Mouse (Mus musculus) yolk sac, embryonic 10.5 days (tissue): ENCODE measurements around the gene Rpp21.

ENCODE experiments used
- DNase-seq: peaks from one replicate; pipeline ENCODE4 v3.0.0-alpha.2; 2017; ENCODE audit warnings: low spot score

Rpp21 gene

DNA sequence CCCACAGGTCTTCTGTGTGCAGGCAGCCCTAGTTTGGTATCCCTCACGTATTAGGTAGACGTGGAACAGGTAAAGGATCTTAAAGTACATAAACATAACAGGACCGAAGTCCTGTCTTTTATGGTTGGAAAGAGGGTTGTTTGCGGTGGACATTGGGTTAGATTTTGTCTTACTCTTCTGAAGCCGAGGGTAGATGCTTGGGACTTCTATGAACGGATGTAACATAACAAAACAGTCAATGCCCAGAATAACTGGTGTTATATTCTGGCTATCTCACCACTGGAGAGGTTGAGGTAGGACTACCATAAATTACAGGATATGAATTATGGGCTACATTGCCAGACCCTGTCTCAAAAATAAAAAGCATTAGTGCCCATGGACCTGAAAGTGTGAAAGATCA is at the start of gene Rpp21:
Gene Rpp21 (minus strand): TSS at position 101 of the 400 bp plus-strand sequence.
- no peak for DNase-seq

DNA sequence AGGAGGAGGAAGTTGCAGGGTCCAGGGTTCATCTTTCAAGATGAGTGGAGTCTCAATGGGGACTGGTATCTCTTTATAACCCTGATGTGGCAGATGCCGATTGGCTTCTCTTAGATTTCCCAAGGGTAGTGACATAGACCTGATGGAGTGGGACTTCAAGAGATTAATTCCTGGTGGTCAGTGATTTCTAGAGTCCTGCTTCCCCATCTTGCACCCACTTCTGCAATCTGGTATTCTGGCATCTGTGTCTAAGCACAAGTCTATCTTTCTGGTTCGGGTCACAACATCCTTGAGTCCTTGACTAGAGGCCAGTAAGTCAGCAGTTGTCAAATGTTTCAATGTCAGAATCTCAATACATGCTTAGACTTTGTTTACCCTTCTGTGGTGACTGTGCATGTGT is 28.5 kb upstream of the Rpp21 start, which contains the start of gene H2-M10.2:
Gene H2-M10.2 (minus strand): TSS at position 101 of the 400 bp plus-strand sequence.
- no peak for DNase-seq

DNA sequence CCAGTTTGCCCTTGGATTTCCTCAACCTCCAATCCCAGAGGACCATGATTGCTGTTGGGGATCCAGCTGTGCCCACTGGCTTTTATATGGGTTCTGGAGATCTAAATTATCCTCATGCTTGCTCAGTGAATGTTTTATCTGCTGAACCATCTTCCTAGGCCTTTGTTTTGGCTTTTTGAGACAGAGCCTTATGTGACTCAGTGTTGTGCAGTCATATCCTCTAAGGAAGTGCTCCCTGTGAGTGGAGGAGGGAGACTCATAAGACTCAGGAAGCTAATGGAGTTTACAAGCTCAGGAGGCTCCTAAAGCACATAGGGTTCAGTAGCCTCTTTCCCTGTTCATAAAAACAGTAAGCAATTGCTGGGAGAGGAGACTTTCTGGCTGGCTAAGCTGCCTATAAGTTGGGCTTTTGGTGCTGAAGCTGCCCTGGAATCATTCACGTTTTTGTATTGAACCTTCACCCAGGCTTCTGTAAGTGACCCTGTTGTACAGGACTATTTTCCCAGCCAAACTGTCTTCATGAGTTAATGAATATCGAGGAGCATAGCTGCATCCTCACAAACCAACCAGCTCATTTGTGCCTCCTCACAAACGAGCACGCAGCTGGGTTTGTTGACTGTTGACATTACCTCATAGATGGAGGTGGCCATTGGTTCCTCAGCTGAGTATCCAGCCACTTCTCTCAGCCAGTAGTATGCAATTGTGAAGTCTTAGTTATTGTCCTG is 23.8 kb upstream of the Rpp21 start:
- DNase-seq = no peak

DNA sequence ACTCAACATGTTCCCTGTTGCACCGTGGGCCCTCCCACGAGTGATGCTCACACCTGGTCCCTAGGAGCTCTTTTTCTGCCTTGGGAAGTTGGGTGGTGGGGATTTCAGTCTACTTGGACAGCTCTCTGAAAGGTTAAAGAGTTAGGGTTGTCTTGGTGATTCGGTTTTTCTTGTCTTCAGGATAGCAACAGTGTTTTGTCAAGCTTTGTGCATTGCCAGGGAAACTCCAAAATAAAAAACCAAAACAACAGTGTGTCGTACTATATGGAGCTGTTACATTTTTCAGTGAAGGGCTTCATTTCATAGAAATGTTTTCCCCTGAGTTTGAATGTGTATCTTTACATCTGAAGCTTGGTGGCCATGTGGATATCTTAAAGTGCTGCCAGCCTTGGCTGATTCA is 16.9 kb upstream of the Rpp21 start:
- no peak for DNase-seq

DNA sequence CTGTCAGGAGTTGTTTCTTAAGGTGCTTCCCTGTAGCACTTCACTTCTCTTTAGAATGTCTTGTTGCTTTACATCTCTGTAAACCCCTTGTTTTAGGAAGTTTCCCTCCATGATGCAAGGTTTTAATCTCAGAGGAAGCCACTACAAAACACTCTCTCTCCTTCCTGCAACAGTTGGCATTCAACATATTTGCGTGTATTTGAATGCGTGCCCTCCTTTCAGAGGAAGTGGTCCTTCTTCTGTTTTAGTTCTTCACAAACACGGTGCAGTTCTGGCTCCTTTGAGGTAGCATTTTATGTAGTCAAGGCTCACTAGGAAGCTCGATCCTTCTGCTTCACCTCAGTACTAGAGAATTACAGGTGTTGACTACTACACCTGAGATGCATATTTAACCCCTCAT is 15.9 kb upstream of the Rpp21 start:
- DNase-seq = no peak

DNA sequence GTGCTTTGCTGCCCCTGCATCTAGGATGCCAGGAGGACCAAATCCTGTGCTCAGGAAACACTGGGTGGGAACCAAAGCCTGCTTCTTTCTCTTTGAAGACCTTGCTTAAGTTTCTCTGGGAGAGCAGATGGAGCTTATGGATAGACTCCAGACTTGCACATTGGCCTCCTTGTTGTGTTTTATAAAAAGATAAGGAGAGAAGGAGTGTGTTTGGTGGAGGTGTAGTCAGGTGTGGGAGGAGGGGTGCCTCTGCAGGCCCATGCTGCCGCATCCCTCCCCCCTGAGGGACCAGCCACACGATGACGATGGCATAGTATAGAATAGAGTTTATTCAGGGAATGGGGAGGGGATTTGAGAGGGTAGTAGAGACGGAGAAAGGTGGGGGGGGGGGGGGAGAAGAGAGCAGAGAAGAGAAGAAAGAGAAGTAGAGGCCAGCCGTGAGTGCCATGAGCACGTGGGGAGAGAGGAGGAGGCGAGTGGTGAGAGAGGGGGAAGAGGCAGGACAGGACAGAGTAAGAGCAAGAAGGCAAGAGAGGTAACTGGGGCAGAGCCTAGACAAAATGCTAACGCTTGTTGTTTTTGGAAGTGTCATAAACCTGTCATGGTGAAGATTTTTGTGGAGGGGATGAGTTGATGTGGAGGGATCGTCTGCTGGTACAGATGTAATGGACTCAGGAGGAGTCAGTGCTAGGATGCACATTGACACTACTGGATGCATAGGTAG is 14.9 kb upstream of the Rpp21 start:
- no peak for DNase-seq

DNA sequence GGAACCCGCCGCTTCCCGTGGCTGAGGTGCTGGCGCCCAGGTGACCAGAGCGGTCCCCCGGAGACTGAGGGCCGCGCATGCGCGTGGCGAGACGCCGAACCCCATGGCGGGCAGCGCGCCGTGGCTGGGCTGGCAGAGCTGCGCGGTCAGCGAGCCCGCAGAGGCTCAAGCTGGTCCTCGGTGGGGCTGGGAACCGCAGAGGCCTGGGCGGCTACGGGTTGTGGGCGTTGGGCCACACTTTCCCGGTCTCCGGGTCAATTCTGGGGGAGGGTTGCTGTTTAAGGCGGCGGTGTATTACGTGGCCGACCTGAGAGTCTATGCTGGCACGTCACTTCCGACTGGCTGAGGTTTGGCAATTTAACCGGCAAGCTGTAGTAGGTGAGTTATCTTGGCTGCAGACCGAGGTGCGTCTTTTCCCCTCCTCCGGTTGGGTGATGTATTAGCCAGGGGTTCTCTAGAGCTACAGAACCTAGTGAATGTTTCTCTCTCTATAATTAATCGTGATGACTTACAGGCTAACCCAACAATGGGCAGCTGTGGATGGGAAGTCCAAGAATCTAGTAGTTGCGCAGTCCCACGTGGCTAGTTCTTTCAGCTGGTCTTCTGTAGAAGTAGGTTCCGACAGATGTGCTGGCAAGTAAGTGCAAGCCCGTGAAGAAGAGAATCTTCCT is 13.9 kb upstream of the Rpp21 start, which contains the start of gene Trim39:
Gene Trim39 (minus strand): TSS at position 662 of the 671 bp plus-strand sequence.
- DNase-seq = peak; percentile 91

DNA sequence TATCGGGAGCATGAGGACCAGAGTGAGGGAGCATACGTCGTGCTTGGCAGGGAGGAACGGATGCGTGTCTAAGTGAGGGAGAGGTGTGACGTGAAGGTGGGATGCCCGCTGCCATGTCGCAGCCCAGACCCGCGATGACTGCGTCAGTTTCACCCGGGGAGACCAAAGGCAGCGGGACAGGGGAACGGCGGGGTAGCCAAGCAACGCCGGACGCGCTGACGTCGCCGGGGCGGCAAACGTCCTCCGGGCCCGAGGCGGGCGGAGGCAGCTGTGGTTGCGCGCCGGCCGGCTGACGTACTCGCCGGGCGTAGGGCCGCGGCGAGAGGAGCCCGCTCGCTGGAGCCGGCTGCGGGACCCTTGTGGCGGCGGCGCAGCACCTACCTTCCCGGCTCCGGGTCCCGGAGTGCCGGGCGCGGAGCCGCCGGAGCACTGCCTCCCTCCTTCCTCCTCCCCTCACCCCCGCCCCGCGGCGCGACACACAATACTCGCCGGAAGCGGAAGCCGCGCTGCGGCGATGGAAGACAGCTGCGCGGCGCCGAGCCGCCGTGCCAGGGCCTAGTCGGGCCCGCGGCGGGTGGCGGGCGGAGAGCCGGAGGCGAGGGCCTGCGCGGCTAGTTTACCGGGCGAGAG is 13.2 kb upstream of the Rpp21 start:
- DNase-seq = peak; percentile 91

DNA sequence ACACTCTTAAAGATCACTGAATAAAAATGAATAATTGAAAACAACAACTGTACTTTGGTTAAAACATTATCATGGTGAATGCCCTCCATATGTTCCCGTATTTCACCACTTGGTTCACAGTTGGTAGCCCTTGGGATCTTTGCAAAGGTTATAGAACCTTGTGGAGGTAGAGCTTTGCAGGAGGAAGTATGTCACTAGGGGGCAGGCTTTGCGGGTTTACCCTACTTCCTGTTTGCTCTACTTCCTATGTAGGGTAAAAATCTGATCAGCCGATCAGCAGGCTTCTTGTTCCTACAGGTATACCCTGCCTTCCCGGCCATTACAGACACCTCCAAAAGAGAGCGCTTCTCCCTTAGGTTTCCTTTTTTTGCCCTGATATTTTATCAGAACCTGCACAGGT is 8.0 kb upstream of the Rpp21 start:
- DNase-seq = no peak

DNA sequence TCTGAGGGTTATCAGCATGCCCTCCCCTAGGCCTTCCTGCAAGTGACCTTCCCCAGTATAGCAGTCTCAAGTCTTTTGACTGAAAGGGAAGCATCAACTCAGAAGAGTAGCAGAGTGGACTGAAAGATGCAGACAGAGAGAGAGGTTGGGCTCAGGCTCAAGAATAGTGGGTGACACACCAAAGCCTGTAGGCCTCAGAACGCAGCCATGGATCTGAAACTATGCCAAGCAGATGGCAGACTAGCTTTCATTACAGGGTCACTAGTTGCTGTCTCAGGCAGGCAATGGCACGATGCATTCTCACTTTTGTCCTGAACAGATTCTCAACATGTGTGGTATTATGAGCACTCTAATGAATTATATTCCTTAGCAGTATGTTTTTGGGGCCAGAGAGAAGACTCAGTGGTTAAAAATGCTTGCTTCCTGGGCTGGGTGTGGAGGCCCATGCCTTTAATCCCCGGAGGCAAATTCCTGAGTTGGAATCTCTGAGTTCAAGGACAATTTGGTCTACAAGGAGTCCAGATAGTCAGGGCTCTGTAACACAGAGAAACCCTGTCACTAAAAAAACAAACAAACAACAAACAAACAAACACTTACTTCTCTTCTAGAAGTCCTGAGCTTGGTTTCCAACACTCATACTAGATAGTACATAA is 6.5 kb upstream of the Rpp21 start:
- no peak for DNase-seq

DNA sequence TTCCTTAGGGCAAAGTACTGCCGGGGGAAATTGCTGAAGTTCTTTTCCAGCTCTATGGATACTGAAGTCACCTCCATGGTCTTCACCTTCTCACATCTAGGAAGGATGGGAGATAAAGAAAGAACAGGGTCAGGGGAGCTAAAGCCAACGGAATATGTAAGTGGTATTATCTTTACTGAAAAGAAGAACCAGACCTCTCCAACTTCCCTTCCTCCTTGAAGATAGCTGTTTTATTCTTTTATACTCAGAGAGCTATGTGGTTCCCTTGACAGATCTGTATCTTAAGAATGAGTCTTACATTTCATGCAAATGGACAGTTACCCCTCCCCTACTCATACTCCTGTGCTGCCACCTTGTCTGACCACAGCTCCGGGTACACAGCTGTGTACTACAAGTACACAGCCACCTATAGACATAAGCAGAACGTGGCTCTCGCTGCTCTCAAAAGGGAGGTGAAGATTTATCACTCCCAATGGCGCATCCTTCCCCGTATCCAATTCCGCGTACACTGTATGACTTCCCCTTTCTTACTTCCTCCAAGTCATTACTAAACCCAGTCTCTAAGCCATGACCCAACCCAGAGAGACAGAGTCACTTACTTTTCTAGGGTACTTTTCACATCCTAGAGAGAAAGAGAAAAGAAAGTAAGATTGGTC is 3.8 kb upstream of the Rpp21 start:
- no peak for DNase-seq

DNA sequence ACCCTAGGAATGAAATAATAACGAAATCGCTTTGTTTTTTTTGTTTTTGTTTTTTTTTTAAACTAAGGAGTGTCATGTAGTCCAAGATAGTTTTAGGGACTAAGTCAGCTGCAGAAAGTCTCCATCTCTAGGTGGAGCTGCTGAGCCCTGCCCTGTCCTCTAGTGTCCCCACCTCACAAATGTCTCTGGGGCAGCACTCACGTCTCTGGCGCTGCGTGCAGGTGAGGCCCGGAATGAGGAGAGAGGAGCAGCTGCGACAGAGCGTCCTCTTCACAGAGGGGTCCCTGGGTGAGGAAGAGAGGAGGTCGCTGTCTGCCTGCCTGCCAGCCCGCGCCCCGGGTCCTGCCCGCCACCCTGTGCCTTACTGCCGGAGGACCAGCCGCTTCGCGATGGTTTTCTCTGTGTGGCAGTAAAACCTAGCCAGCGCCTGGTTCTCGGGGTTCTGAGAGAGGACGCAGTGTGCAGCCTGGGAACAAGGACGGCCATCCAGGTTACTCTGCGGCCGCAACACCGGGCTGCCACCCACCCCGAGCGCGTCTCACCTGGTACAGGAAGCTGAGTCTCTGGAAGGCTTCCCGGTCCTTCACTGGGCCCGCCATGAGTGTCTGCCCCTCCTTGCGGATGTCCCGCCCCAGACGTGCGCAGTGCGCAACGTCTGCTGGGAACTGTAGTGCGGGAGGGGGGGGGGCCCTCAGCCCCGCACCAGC is 475 bp downstream of the Rpp21 start:
- peak; percentile 83 for DNase-seq

DNA sequence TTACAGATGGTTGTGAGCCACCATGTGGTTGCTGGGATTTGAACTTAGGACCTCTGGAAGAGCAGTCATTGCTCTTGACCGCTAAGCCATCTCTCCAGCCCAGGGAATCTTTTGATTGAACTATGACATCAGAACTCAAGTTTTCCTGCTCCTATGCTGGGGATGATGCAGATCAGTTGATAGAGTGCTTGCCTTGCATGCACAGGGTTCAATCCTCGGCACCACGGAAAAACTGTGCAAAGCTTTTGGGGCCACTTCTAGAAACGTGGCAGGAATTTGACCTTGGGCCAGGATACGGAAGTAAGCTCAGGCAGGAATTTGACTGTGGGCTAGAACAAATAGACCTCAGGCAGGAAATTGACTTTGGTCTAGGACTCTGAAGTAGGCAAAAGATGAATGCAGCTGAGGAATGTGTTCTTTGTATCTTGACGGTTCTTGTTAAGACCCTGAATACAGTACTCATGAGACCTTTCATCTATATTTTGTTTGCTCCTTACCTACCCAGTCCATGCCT is 4.7 kb downstream of the Rpp21 start:
- peak; percentile 59 for DNase-seq

DNA sequence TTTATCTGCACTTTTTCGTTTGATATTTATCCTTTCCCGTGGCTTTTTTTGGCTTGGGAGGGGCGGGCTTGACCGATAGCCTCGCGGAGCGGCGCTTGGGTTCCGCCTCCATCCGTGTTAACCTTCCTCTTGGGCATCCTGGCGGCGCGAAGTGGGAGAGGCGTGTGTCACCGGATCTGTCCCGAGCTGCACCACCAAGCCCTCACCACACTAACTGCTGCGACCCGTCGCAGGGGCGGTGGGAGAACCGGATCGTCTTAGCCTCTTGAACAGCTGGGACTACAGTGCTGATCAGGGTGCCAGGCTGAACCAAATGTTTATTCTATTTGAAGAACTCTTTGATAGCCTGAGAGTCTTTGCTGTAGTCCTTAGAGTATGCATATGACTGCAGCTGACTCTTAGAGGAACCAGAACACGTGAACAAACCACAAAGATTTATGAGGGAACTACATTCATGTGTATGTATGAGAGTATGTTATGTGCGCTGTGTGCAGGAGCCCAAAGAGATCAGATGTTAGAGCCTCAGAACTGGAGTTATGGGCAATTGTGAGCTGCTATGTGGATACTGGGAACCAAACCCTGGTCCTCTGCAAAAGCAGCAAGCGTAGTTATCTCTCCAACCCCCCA is 5.5 kb downstream of the Rpp21 start:
- DNase-seq = peak; percentile 73

DNA sequence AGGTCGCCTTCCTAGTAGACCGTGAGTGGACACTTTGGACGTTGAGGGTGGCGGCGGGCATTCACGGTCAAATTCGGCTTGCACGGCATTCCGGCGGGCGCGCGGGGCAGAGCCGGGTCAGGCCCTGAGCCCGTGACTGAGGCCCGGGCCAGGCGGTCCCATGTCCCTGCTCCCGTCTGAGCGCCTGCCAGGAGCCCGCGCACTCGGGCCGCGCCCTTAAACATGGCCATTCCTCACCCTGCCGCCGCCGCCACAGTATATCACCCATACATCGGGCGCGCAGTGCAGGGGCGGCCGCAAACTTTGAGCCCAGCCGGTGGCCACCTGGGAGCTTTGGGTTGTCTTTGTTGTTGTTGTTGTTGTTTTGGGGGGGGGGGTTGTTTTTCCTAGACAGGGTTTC is 9.0 kb downstream of the Rpp21 start:
- no peak for DNase-seq

DNA sequence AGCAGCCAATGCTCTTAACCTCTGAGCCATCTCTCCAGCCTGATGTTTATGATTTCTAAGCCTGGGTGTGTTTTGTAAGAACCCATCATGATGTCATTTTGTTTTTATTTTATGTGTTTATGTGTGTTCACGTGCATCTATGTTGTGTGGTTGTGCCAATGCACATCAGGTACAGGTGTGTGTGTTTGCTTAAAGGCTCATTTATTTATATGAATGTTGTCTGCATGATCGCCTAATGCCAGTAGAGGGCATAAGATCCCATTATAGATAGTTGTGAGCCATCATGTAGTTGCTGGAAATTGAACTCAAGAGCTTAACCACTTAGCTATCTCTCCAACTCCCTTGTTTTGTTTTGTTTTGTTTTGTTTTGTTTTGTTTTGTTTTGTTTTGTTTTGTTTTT is 12.1 kb downstream of the Rpp21 start:
- no peak for DNase-seq

DNA sequence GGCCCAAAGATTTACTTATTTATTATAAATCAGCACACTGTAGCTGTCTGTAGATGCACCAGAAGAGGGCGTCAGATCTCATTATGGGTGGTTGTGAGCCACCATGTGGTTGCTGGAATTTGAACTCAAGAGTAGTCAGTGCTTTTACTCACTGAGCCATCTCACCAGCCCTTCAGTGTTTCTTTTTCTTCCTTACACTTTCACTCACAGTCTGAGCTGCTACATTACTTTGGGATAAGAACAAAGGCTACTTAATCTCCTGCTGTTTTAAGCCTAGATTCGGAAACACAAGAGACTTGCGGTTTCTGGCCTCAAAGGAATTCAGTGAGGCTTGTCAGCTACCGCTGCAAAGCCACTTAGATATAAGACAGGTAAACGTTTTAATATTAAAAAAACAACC is 13.8 kb downstream of the Rpp21 start:
- DNase-seq = no peak

DNA sequence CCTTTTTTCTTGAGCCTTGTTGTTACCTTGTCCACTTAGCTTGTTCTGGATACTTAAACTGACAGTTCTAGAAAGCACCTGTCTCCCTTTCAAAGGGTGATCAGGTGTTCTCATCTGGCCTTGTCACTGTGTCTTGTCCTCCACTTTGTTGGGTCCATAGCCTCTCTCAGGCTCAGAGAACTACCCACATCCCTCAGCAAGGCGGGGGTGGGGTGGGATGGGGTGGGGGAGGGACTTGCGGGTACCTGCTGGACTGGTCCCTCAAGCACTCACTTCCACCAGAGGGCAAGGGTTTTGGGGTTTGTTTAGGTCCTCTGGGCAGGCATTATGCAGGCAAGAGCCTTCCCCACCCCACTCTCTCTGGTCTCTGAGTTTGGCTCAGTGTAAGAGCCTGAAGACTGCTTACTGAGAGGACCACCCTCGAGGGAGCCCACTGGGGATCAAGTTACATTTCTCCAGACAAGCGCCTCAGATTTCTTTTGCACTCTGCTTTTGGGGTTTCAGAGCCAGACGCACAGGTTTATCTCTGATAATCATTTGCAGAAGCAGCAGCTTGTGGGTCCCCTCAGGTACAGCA is 17.1 kb downstream of the Rpp21 start:
- no peak for DNase-seq

DNA sequence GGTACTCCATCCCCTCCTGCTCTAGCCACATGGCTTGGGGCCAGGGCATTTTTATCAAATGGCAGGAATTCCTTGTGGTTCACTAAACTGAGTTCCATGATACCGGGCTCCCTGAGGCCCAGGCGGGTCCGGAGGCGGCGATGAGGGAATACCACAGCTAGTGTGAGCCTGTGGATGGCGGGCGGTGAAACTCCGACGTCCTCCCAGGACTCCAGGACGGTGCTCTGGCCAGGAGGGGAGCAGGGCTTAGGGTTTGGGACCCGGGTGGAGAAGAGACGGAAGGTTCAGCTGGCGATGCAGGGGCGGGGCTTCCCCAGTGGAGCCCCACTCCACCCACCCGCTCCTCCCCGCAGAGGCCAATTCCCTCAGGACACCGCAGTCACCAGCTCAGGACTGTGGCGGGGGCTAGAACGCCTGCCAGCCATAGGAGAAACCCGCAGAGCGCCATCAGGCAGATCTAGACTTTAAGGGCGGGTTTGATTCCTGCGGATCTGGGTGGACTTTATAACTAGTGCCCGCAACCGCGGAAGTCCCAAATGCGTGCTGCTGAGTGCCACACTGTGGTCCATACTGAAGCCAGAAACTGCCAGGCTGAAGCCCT is 20.4 kb downstream of the Rpp21 start:
- no peak for DNase-seq
